Mouse (Mus musculus) intestine, embryonic 16.5 days (tissue): ENCODE measurements around the gene Tmem110. TPM values are rescaled to one million over a fixed set of nuclear protein-coding genes. Genes with fewer than 3 reads are reported as not detected.
A peak's percentile ranks its signal among the peaks of the same experiment; 100 is the strongest.

Source experiments
- ATAC-seq: fragments of 200-750 bp; cut with Nextera tagmentation; 2 replicates; pipeline ENCODE4 v1.8.0; 2017; ENCODE audit warnings: moderate TSS enrichment, moderate library complexity
- H3K27ac ChIP-seq: fragments of 300-500 bp; sonication (generic); 2 replicates; pipeline ENCODE4 v1.5.1; 2014; ENCODE audit warnings: mild to moderate bottlenecking, low read length
- H3K27me3 ChIP-seq: fragments of 300-500 bp; sonication (generic); replicated peaks from 2 replicates; pipeline ENCODE4 v1.6.1; 2014; ENCODE audit warnings: low read length, control low read depth, mixed read lengths; ENCODE audit not compliant: control insufficient read depth, insufficient read depth
- H3K36me3 ChIP-seq: fragments of 300-500 bp; sonication (generic); 2 replicates; pipeline ENCODE4 v1.6.1; 2014; ENCODE audit warnings: low read length, control low read depth; ENCODE audit not compliant: control insufficient read depth, insufficient read depth
- H3K4me1 ChIP-seq: fragments of 300-500 bp; sonication (generic); 2 replicates; pipeline ENCODE4 v1.6.1; 2014; ENCODE audit warnings: low read length, control low read depth, mixed read lengths; ENCODE audit not compliant: control insufficient read depth, insufficient read depth
- H3K4me2 ChIP-seq: fragments of 300-500 bp; sonication (generic); 2 replicates; pipeline ENCODE4 v1.6.1; 2014; ENCODE audit warnings: low read depth, low read length, control low read depth
- H3K4me3 ChIP-seq: fragments of 300-500 bp; sonication (generic); 2 replicates; pipeline ENCODE4 v1.5.1; 2014; ENCODE audit warnings: mild to moderate bottlenecking, low read length
- H3K9ac ChIP-seq: fragments of 300-500 bp; sonication (generic); 2 replicates; pipeline ENCODE4 v1.6.1; 2014; ENCODE audit warnings: low read depth, low read length
- H3K9me3 ChIP-seq: fragments of 300-500 bp; sonication (generic); 2 replicates; pipeline ENCODE4 v1.6.1; 2016; ENCODE audit warnings: low read length, control low read depth; ENCODE audit not compliant: control insufficient read depth
- WGBS: fragments of 180-500 bp; shearing (Covaris S2); extraction: QIAGEN DNeasy Blood & Tissue Kit; methylation state at CpG from one replicate; pipeline ENCODE4 v1.1.7; 2014; 5-methylcytosine and 5-hydroxymethylcytosine counted together
- polyA plus RNA-seq: library from polyadenylated mRNA; unstranded; fragments of >200 nt; fragmentation: Nextera tagmentation; extraction: Ambion mirVana; gene quantifications from 2 replicates; pipeline ENCODE4 v1.2.1, GENCODE M21; 2015

The Tmem110 gene
- polyA plus RNA-seq, 1 experiment from 2014 or later = 18.6 TPM

GRCm38 (mm10) chr14:30827480-30827879 lies 2.1 kb downstream of the Tmem110 start:
- Histone ChIP-seq H3K36me3 (no peaks in the 10 kb centered on the region), H3K4me3 (no peak overlapping the region), H3K4me2 (no peak overlapping the region), H3K27me3 (no peaks in the 10 kb centered on the region), H3K9ac (no peak overlapping the region), H3K27ac (no peak overlapping the region), H3K4me1 (peaks cover 49% of the 10 kb centered on the region), H3K9me3 (no peaks in the 10 kb centered on the region)
- WGBS = 59% methylated on average over 4 of the region's 4 CpGs
- no peak for ATAC-seq

- no peaks in the 10 kb centered on the region for H3K27me3 ChIP-seq
- ATAC-seq = no peak
- no peak overlapping the region for H3K4me3 ChIP-seq
- no peak overlapping the region for H3K9ac ChIP-seq
- no peaks in the 10 kb centered on the region for H3K9me3 ChIP-seq
- H3K27ac ChIP-seq = no peak overlapping the region
- no peaks in the 10 kb centered on the region for H3K36me3 ChIP-seq
- peaks cover 49% of the 10 kb centered on the region for H3K4me1 ChIP-seq
- 75% methylated on average over 4 of the region's 4 CpGs for WGBS
- no peak overlapping the region for H3K4me2 ChIP-seq
Observed at GRCm38 (mm10) chr14:30828077-30828476, 2.7 kb downstream of the Tmem110 start.

- Histone ChIP-seq H3K27ac (0 out of 2 replicates have a peak overlapping the region, but pooled peaks have one; percentile 1), H3K9me3 (no peaks in the 10 kb centered on the region), H3K9ac (no peak overlapping the region), H3K27me3 (no peaks in the 10 kb centered on the region), H3K4me1 (peaks cover 49% of the 10 kb centered on the region), H3K4me3 (no peak overlapping the region), H3K36me3 (no peaks in the 10 kb centered on the region), H3K4me2 (no peak overlapping the region)
- no peak for ATAC-seq
- 55% methylated on average over 11 of the region's 11 CpGs for WGBS
Observed at GRCm38 (mm10) chr14:30828635-30829460, 3.5 kb downstream of the Tmem110 start.

- ATAC-seq = no peak
Observed at GRCm38 (mm10) chr14:30837416-30837996, 12.1 kb downstream of the Tmem110 start.

GRCm38 (mm10) chr14:30843701-30844100 lies 18.3 kb downstream of the Tmem110 start:
- H3K27ac ChIP-seq = no peak overlapping the region
- no peak for ATAC-seq
- H3K36me3 ChIP-seq = peaks cover 6% of the 10 kb centered on the region; the same call in 1 of the 2 replicates
- H3K4me2 ChIP-seq = no peak overlapping the region
- H3K9me3 ChIP-seq = no peaks in the 10 kb centered on the region
- H3K9ac ChIP-seq = no peak overlapping the region
- H3K4me1 ChIP-seq = no peaks in the 10 kb centered on the region
- H3K4me3 ChIP-seq = no peak overlapping the region
- H3K27me3 ChIP-seq = no peaks in the 10 kb centered on the region
- 88% methylated on average over 3 of the region's 3 CpGs for WGBS

More at GRCm38 (mm10) chr14:30837416-30837996, 12.1 kb downstream of the Tmem110 start:
- Histone ChIP-seq H3K9ac (no peak overlapping the region), H3K9me3 (no peaks in the 10 kb centered on the region), H3K27ac (no peak overlapping the region), H3K4me1 (no peaks in the 10 kb centered on the region), H3K4me2 (no peak overlapping the region), H3K27me3 (no peaks in the 10 kb centered on the region), H3K4me3 (no peak overlapping the region), H3K36me3 (no peaks in the 10 kb centered on the region)
- 86% methylated on average over 14 of the region's 14 CpGs for WGBS

- no peak overlapping the region for H3K4me3 ChIP-seq
- H3K9me3 ChIP-seq = no peaks in the 10 kb centered on the region
- no peaks in the 10 kb centered on the region for H3K4me1 ChIP-seq
- whole genome bisulfite sequencing = 87% methylated on average over 5 of the region's 5 CpGs
- ATAC-seq = no peak
- no peak overlapping the region for H3K9ac ChIP-seq
- H3K27ac ChIP-seq = no peak overlapping the region
- no peaks in the 10 kb centered on the region for H3K27me3 ChIP-seq
- H3K4me2 ChIP-seq = no peak overlapping the region
- H3K36me3 ChIP-seq = 0 out of 2 replicates have a peak, but pooled peaks cover 2% of the 10 kb centered on the region
Observed at GRCm38 (mm10) chr14:30850504-30850903, 25.1 kb downstream of the Tmem110 start.

GRCm38 (mm10) chr14:30852325-30852724 lies 26.9 kb downstream of the Tmem110 start:
- no peak overlapping the region for H3K4me2 ChIP-seq
- no peaks in the 10 kb centered on the region for H3K36me3 ChIP-seq
- no peaks in the 10 kb centered on the region for H3K9me3 ChIP-seq
- no peak overlapping the region for H3K27ac ChIP-seq
- no peak overlapping the region for H3K9ac ChIP-seq
- peak; percentile 69; the same call in 1 of the 2 replicates for ATAC-seq
- H3K27me3 ChIP-seq = no peaks in the 10 kb centered on the region
- no peaks in the 10 kb centered on the region for H3K4me1 ChIP-seq
- 83% methylated on average over 5 of the region's 5 CpGs for WGBS
- H3K4me3 ChIP-seq = no peak overlapping the region

GRCm38 (mm10) chr14:30855316-30855715 lies 29.9 kb downstream of the Tmem110 start:
- no peaks in the 10 kb centered on the region for H3K36me3 ChIP-seq
- 91% methylated on average over 3 of the region's 3 CpGs for WGBS
- H3K27me3 ChIP-seq = no peaks in the 10 kb centered on the region
- no peaks in the 10 kb centered on the region for H3K4me1 ChIP-seq
- no peak for ATAC-seq
- H3K9ac ChIP-seq = no peak overlapping the region
- H3K4me3 ChIP-seq = no peak overlapping the region
- no peak overlapping the region for H3K27ac ChIP-seq
- no peaks in the 10 kb centered on the region for H3K9me3 ChIP-seq
- no peak overlapping the region for H3K4me2 ChIP-seq

- WGBS = 58% methylated on average over 10 of the region's 10 CpGs
Observed at GRCm38 (mm10) chr14:30856885-30857507, 31.6 kb downstream of the Tmem110 start.

More at GRCm38 (mm10) chr14:30856885-30857507, 31.6 kb downstream of the Tmem110 start:
- ATAC-seq = peak; percentile 52
- no peaks in the 10 kb centered on the region for H3K36me3 ChIP-seq
- H3K27ac ChIP-seq = no peak overlapping the region
- H3K4me3 ChIP-seq = no peak overlapping the region
- H3K27me3 ChIP-seq = no peaks in the 10 kb centered on the region
- H3K9ac ChIP-seq = no peak overlapping the region
- peaks cover 8% of the 10 kb centered on the region for H3K4me1 ChIP-seq
- no peaks in the 10 kb centered on the region for H3K9me3 ChIP-seq
- H3K4me2 ChIP-seq = no peak overlapping the region
